Mouse (Mus musculus) adipocyte (in vitro differentiated cells): ENCODE measurements at regions not wholly inside any gene's neighbourhood (a gene's known extent, or its start where the extent isn't known, plus 50 kb on each side); places are given as distances from the start of the nearest gene placed in this dataset.

Experiments
- DNase-seq: peaks from one replicate; pipeline ENCODE4 v3.0.0-alpha.2; 2016; ENCODE audit warnings: low spot score

GRCm38 (mm10) chr15:62283661-62284429 lies 1361.0 kb upstream of the A1bg start:
- DNase-seq, result no peak

- no peak for DNase-seq
Observed at GRCm38 (mm10) chr15:62282646-62283045, 1359.8 kb upstream of the A1bg start.

GRCm38 (mm10) chr15:62282116-62282515 lies 1359.3 kb upstream of the A1bg start:
- DNase-seq, result peak; percentile 47

GRCm38 (mm10) chr15:62279526-62279925 lies 1356.7 kb upstream of the A1bg start:
- DNase-seq, result peak; percentile 74

- DNase-seq, result no peak
Observed at GRCm38 (mm10) chr15:62274818-62275217, 1352.0 kb upstream of the A1bg start.

GRCm38 (mm10) chr15:62273855-62274488 lies 1351.2 kb upstream of the A1bg start:
- DNase-seq, result no peak

- DNase-seq, result no peak
Observed at GRCm38 (mm10) chr15:62272755-62273154, 1349.9 kb upstream of the A1bg start.

- DNase-seq, result peak; percentile 47
Observed at GRCm38 (mm10) chr15:62271428-62271827, 1348.6 kb upstream of the A1bg start.

GRCm38 (mm10) chr15:62268189-62268588 lies 1345.4 kb upstream of the A1bg start:
- no peak for DNase-seq

GRCm38 (mm10) chr15:62267536-62267935 lies 1344.7 kb upstream of the A1bg start:
- no peak for DNase-seq

GRCm38 (mm10) chr15:62266025-62266424 lies 1343.2 kb upstream of the A1bg start:
- DNase-seq, result no peak

GRCm38 (mm10) chr15:62265484-62265937 lies 1342.7 kb upstream of the A1bg start:
- DNase-seq, result no peak

GRCm38 (mm10) chr15:62264966-62265365 lies 1342.2 kb upstream of the A1bg start:
- no peak for DNase-seq

- DNase-seq, result no peak
Observed at GRCm38 (mm10) chr15:62264183-62264582, 1341.4 kb upstream of the A1bg start.

- DNase-seq, result no peak
Observed at GRCm38 (mm10) chr15:62262487-62262886, 1339.7 kb upstream of the A1bg start.

GRCm38 (mm10) chr15:62261520-62261919 lies 1338.7 kb upstream of the A1bg start:
- peak; percentile 69 for DNase-seq

- no peak for DNase-seq
Observed at GRCm38 (mm10) chr15:62258611-62259010, 1335.8 kb upstream of the A1bg start.

GRCm38 (mm10) chr15:62257955-62258354 lies 1335.1 kb upstream of the A1bg start:
- DNase-seq, result peak; percentile 97

- DNase-seq, result no peak
Observed at GRCm38 (mm10) chr15:62257110-62257667, 1334.4 kb upstream of the A1bg start.

- DNase-seq, result peak; percentile 79
Observed at GRCm38 (mm10) chr15:62255571-62255970, 1332.8 kb upstream of the A1bg start.

GRCm38 (mm10) chr15:62253724-62254123 lies 1330.9 kb upstream of the A1bg start:
- no peak for DNase-seq

- peak; percentile 72 for DNase-seq
Observed at GRCm38 (mm10) chr15:62252078-62252833, 1329.4 kb upstream of the A1bg start.
